Mouse (Mus musculus) thymus, adult 2 months (tissue): ENCODE data around the gene Sp3.

Source experiments
- CTCF ChIP-seq: fragments of 200-500 bp; IDR thresholded peaks from 2 replicates; pipeline ENCODE4 v1.5.1; 2012; ENCODE audit warnings: mild to moderate bottlenecking, control low read depth, low read length, moderate library complexity, borderline replicate concordance; ENCODE audit not compliant: control insufficient read depth, poor library complexity, insufficient read depth; ENCODE audit errors: extremely low read depth
- POLR2A ChIP-seq: fragments of 200-500 bp; IDR thresholded peaks from 2 replicates; pipeline ENCODE4 v1.6.1; 2012; ENCODE audit warnings: mild to moderate bottlenecking, low read length, control low read depth, moderate library complexity; ENCODE audit not compliant: control insufficient read depth, poor library complexity, insufficient read depth; ENCODE audit errors: extremely low read depth

DNA sequence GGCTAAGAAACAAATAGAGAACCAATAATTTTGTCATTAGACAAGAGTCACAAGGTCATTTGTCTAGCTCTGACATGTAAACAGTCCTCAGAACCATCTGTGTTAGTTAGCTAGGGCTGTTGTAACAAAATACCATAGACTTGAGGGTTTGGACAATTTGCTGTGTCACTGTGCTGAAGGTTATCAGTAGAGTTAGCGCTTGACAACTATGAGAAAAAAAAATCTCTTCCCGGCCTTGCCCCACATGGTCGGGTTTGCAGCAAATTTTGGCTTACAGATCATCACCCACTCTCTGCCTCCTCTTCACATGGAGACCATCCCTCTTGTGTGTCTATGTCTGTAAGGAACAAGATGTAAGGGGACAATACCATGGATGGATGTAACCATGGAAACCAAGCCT lies 47.8 kb upstream of the Sp3 start:
- TF ChIP-seq POLR2A (no peak), CTCF (no peak)
